In genomic region chr6:51728816-51729562, GRCm38 (mm10) we compare ENCODE assay signal across 20 mouse cellular contexts.
A peak's percentile ranks its signal among the peaks of the same experiment; 100 is the strongest.
DNase-seq lines count a peak whose midpoint lies in the region; ATAC-seq and TF ChIP-seq lines count a peak whose summit lies in the region.
"Had no signal": no experiment of that assay in that cellular context is flagged by ENCODE, and none has a peak within 500 bp of the region (broad histone marks: within the 10 kb centered on the region; RNA-seq: fewer than 3 reads in every experiment).

No protein-coding gene starts in this region.

- no peak overlapping the region for H3K4me3 ChIP-seq in cerebellum, adult 2 months (replicated peaks; ENCODE audit: insufficient read depth, low read depth, low read length)
- H3K4me3 ChIP-seq in hindbrain, embryonic 13.5 days, result no peak overlapping the region
- H3K4me3 ChIP-seq in hindbrain, embryonic 12.5 days, result no peak overlapping the region
- H3K4me3 ChIP-seq in midbrain, embryonic 10.5 days, result no peak overlapping the region
- no peak overlapping the region for H3K4me3 ChIP-seq in midbrain, embryonic 13.5 days (replicated peaks)
- H3K4me3 ChIP-seq: embryonic facial prominence, embryonic 15.5 days; limb, embryonic 10.5 days had no signal

- H3K9me3 ChIP-seq in hindbrain, embryonic 13.5 days, result no peaks in the 10 kb centered on the region
- no peaks in the 10 kb centered on the region for H3K9me3 ChIP-seq in hindbrain, embryonic 12.5 days (replicated peaks)
- H3K9me3 ChIP-seq in midbrain, embryonic 10.5 days (replicated peaks), result no peaks in the 10 kb centered on the region
- no peaks in the 10 kb centered on the region for H3K9me3 ChIP-seq in midbrain, embryonic 13.5 days
- H3K9me3 ChIP-seq: embryonic facial prominence, embryonic 15.5 days; G1E; limb, embryonic 10.5 days had no signal

- peaks cover 15% of the 10 kb centered on the region for H3K4me1 ChIP-seq in cerebellum, adult 2 months (ENCODE audit: control insufficient read depth, insufficient read depth, low read length)
- H3K4me1 ChIP-seq in hindbrain, embryonic 13.5 days (replicated peaks), result peaks cover 34% of the 10 kb centered on the region
- peaks cover 14% of the 10 kb centered on the region for H3K4me1 ChIP-seq in hindbrain, embryonic 12.5 days
- H3K4me1 ChIP-seq in midbrain, embryonic 10.5 days, result peaks cover 12% of the 10 kb centered on the region
- peaks cover 16% of the 10 kb centered on the region for H3K4me1 ChIP-seq in midbrain, embryonic 13.5 days (replicated peaks)

- no peak overlapping the region for H3K9ac ChIP-seq in hindbrain, embryonic 13.5 days
- H3K9ac ChIP-seq in hindbrain, embryonic 12.5 days, result no peak overlapping the region
- no peak overlapping the region for H3K9ac ChIP-seq in midbrain, embryonic 13.5 days (replicated peaks)
- H3K9ac ChIP-seq: embryonic facial prominence, embryonic 15.5 days; liver, postnatal 0 days had no signal

- ATAC-seq in hindbrain, embryonic 13.5 days (ENCODE audit: low FRiP score), result no peak
- ATAC-seq in hindbrain, embryonic 12.5 days (ENCODE audit: low FRiP score), result no peak
- ATAC-seq in midbrain, embryonic 13.5 days, result no peak
- ATAC-seq in megakaryocyte progenitor cell, adult 5-6 weeks (replicated peaks; ENCODE audit: poor library complexity), result 0 out of 2 replicates have a peak, but pooled peaks have one; percentile 37
- ATAC-seq: CD4-positive, CD25-positive, alpha-beta regulatory T cell, adult 4 months; liver, postnatal 0 days had no signal

- no peaks in the 10 kb centered on the region for H3K36me3 ChIP-seq in hindbrain, embryonic 13.5 days
- no peaks in the 10 kb centered on the region for H3K36me3 ChIP-seq in hindbrain, embryonic 12.5 days
- no peaks in the 10 kb centered on the region for H3K36me3 ChIP-seq in midbrain, embryonic 10.5 days
- H3K36me3 ChIP-seq in midbrain, embryonic 13.5 days, result no peaks in the 10 kb centered on the region
- H3K36me3 ChIP-seq: embryonic facial prominence, embryonic 15.5 days; G1E; limb, embryonic 10.5 days had no signal

- no peaks in the 10 kb centered on the region for H3K27me3 ChIP-seq in cerebellum, adult 2 months (ENCODE audit: control insufficient read depth, insufficient read depth, low read length)
- no peaks in the 10 kb centered on the region for H3K27me3 ChIP-seq in hindbrain, embryonic 13.5 days
- no peaks in the 10 kb centered on the region for H3K27me3 ChIP-seq in hindbrain, embryonic 12.5 days
- no peaks in the 10 kb centered on the region for H3K27me3 ChIP-seq in midbrain, embryonic 10.5 days (ENCODE audit: low read depth, poor library complexity, severe bottlenecking)
- H3K27me3 ChIP-seq in midbrain, embryonic 13.5 days, result no peaks in the 10 kb centered on the region

- peak; percentile 69 to 79 for DNase-seq in cerebellum, postnatal 10 days
- DNase-seq in cerebellum, adult 2 months, result no peak
- DNase-seq in midbrain, embryonic 10.5 days (ENCODE audit: low spot score), result no peak
- no peak for DNase-seq in urinary bladder, postnatal 4 days (ENCODE audit: low spot score in 2 of 2)
- DNase-seq: adrenal gland, postnatal 14 days; cerebellum, adult 18-20 months; gastrocnemius, postnatal 25 days; kidney, adult 11 months; liver, postnatal 0 days; lung, postnatal 10 days; right cerebral cortex, postnatal 25 days; thymus, postnatal 36 days had no signal

- H3K27ac ChIP-seq in cerebellum, adult 2 months (ENCODE audit: insufficient read depth, low read length), result no peak overlapping the region
- H3K27ac ChIP-seq in hindbrain, embryonic 13.5 days, result 0 out of 2 replicates have a peak overlapping the region, but pooled peaks have one; percentile 4
- H3K27ac ChIP-seq in hindbrain, embryonic 12.5 days, result no peak overlapping the region
- 0 out of 2 replicates have a peak overlapping the region, but pooled peaks have one; percentile 9 for H3K27ac ChIP-seq in midbrain, embryonic 10.5 days (replicated peaks)
- no peak overlapping the region for H3K27ac ChIP-seq in midbrain, embryonic 13.5 days
- H3K27ac ChIP-seq: embryonic facial prominence, embryonic 15.5 days; limb, embryonic 10.5 days had no signal

- no peak for TF ChIP-seq POLR2A in cerebellum, adult 2 months (IDR thresholded peaks at IDR 0.05; ENCODE audit: borderline replicate concordance, insufficient read depth, low read length)

- 65% methylated on average over 10 of the region's 10 CpGs for WGBS in cerebellum, adult 2 months
- WGBS in hindbrain, embryonic 13.5 days, result 66% methylated on average over 10 of the region's 10 CpGs
- 76% methylated on average over 10 of the region's 10 CpGs for WGBS in hindbrain, embryonic 12.5 days
- WGBS in midbrain, embryonic 10.5 days, result 83% methylated on average over 10 of the region's 10 CpGs
- 77% methylated on average over 10 of the region's 10 CpGs for WGBS in midbrain, embryonic 13.5 days

- no peak overlapping the region for H3K4me2 ChIP-seq in hindbrain, embryonic 13.5 days
- no peak overlapping the region for H3K4me2 ChIP-seq in hindbrain, embryonic 12.5 days (replicated peaks)
- no peak overlapping the region for H3K4me2 ChIP-seq in midbrain, embryonic 13.5 days (replicated peaks)
- H3K4me2 ChIP-seq: embryonic facial prominence, embryonic 15.5 days had no signal

- TF ChIP-seq CTCF in cerebellum, adult 2 months (IDR thresholded peaks at IDR 0.05; ENCODE audit: borderline replicate concordance, insufficient read depth, low read depth, low read length), result no peak

Comparison
In these comparisons a context has a peak if more than half of its experiments do, and no peak if none do; other contexts are left out.
1. DNase-seq: peak in cerebellum, postnatal 10 days (2 of 2); none in cerebellum, adult 2 months (0 of 2), midbrain, embryonic 10.5 days (single experiment) and urinary bladder, postnatal 4 days (0 of 2).
2. H3K27ac ChIP-seq: peak in hindbrain, embryonic 13.5 days (single experiment) and midbrain, embryonic 10.5 days (single experiment); none in cerebellum, adult 2 months (single experiment), hindbrain, embryonic 12.5 days (single experiment) and midbrain, embryonic 13.5 days (single experiment).